Mouse (Mus musculus): Measurements from ENCODE around the gene Olfr786. TPM values are rescaled to one million over a fixed set of nuclear protein-coding genes. Genes with fewer than 3 reads are reported as not detected.

Olfr786 gene
- not detected for total RNA-seq (2021)
- long read RNA-seq, experiment 1 = 0 reads
- long read RNA-seq, experiment 2 = 0 reads

- no peak for DNase-seq (ENCODE audit: low spot score in 2 of 2)
Measured at GRCm38 (mm10) chr10:129427006-129427405, at the start of gene Olfr786. Olfr786 (plus strand) TSS chr10:129427306.

GRCm38 (mm10) chr10:129383783-129384182 is 43.3 kb upstream of the Olfr786 start, which contains the start of gene Olfr784:
Olfr784 (plus strand) TSS chr10:129384083.
- no peak for DNase-seq (ENCODE audit: low spot score in 2 of 2)

GRCm38 (mm10) chr10:129400892-129401291 is 26.2 kb upstream of the Olfr786 start:
- DNase-seq (ENCODE audit: low spot score in 2 of 2) = no peak

GRCm38 (mm10) chr10:129405126-129405525 is 22.0 kb upstream of the Olfr786 start, which contains the start of gene Olfr785:
Olfr785 (plus strand) TSS chr10:129405426.
- DNase-seq (ENCODE audit: low spot score in 2 of 2) = no peak

- no peak for DNase-seq (ENCODE audit: low spot score in 2 of 2)
Measured at GRCm38 (mm10) chr10:129461562-129461961, 34.5 kb downstream of the Olfr786 start, which contains the start of gene Olfr787. Olfr787 (plus strand) TSS chr10:129461862.

GRCm38 (mm10) chr10:129470698-129471097 is 43.6 kb downstream of the Olfr786 start, which contains the start of gene Olfr788:
Olfr788 (plus strand) TSS chr10:129470998.
- DNase-seq (ENCODE audit: low spot score in 2 of 2) = no peak

GRCm38 (mm10) chr10:129473256-129473655 is 46.1 kb downstream of the Olfr786 start:
- DNase-seq (ENCODE audit: low spot score in 2 of 2) = no peak

GRCm38 (mm10) chr10:129473723-129474122 is 46.6 kb downstream of the Olfr786 start:
- DNase-seq (ENCODE audit: low spot score in 2 of 2) = no peak

GRCm38 (mm10) chr10:129484452-129484851 is 57.3 kb downstream of the Olfr786 start, which contains the start of gene Olfr789:
Olfr789 (plus strand) TSS chr10:129484752.
- no peak for DNase-seq (ENCODE audit: low spot score in 2 of 2)

Other genes with a start within 250 kb of the Olfr786 start
- not detected for gene Olfr772, start 249.4 kb upstream of the Olfr786 start, total RNA-seq (2021)
- not detected for gene Olfr773, start 239.9 kb upstream of the Olfr786 start, total RNA-seq (2021)
- not detected for gene Olfr774, start 191.1 kb upstream of the Olfr786 start, total RNA-seq (2021)
- not detected for gene Olfr775, start 178.9 kb upstream of the Olfr786 start, total RNA-seq (2021)
- gene Olfr776, start 168.2 kb upstream of the Olfr786 start, total RNA-seq (2021) = not detected
- gene Olfr777, start 155.8 kb upstream of the Olfr786 start, total RNA-seq (2021) = not detected
- gene Olfr780, start 109.2 kb upstream of the Olfr786 start, total RNA-seq (2021) = not detected
- gene Olfr781, start 98.5 kb upstream of the Olfr786 start, total RNA-seq (2021) = not detected
- not detected for gene Olfr782, start 78.5 kb upstream of the Olfr786 start, total RNA-seq (2021)
- gene Olfr784, start 43.2 kb upstream of the Olfr786 start, total RNA-seq (2021) = under 1 TPM in 1 of 2 experiments, not detected in 1; 0.07 TPM
- not detected for gene Olfr785, start 21.9 kb upstream of the Olfr786 start, total RNA-seq (2021)
- not detected for gene Olfr787, start 34.6 kb downstream of the Olfr786 start, total RNA-seq (2021)
- not detected for gene Olfr788, start 43.7 kb downstream of the Olfr786 start, total RNA-seq (2021)
- gene Olfr789, start 57.4 kb downstream of the Olfr786 start, total RNA-seq (2021) = not detected
- gene Olfr790, start 71.2 kb downstream of the Olfr786 start, total RNA-seq (2021) = not detected
- not detected for gene Olfr791, start 94.5 kb downstream of the Olfr786 start, total RNA-seq (2021)
- not detected for gene Olfr792, start 111.9 kb downstream of the Olfr786 start, total RNA-seq (2021)
- not detected for gene Olfr794, start 140.3 kb downstream of the Olfr786 start, total RNA-seq (2021)
- gene Olfr796, start 185.3 kb downstream of the Olfr786 start, total RNA-seq (2021) = not detected
- not detected for gene Olfr798, start 200.6 kb downstream of the Olfr786 start, total RNA-seq (2021)
- gene Olfr799, start 210.2 kb downstream of the Olfr786 start, total RNA-seq (2021) = not detected
- gene Olfr800, start 230.4 kb downstream of the Olfr786 start, total RNA-seq (2021) = not detected
- not detected for gene Olfr801, start 246.6 kb downstream of the Olfr786 start, total RNA-seq (2021)